Mouse (Mus musculus): Measurements from ENCODE around the gene Ribc2. TPM values are rescaled to one million over a fixed set of nuclear protein-coding genes. Genes with fewer than 3 reads are reported as not detected.

Ribc2 gene
- total and polyA plus RNA-seq, 3 experiments: not detected

GRCm38 (mm10) chr15:85135143-85135542, 3.3 kb downstream of the Ribc2 start:
- TF ChIP-seq UBTF (IDR thresholded peaks at IDR 0.05; ENCODE audit: low read depth, low read length): no peak
- peak; percentile 40; the same call in 1 of the 2 replicates for TF ChIP-seq BHLHE40 (IDR thresholded peaks at IDR 0.05; ENCODE audit: low read depth, low read length)
- no peak for DNase-seq (ENCODE audit: extremely low read depth)
- in situ Hi-C loops (cut with MboI; ENCODE audit: low pct_ligation_motif_present, low pct_unique_long_range_greater_than_20kb, low sequenced_read_pairs): no loop called here
- no peaks in the 10 kb centered on the region for H3K79me2 ChIP-seq (replicated peaks; ENCODE audit: control insufficient read depth, extremely low read depth, insufficient read depth, poor library complexity, severe bottlenecking)
- no peak overlapping the region for H3K4me3 ChIP-seq (replicated peaks in 1 of 3; ENCODE audit: low read depth in 2 of 3, low read length in 2 of 3, poor library complexity in 1 of 3)
- H3K4me2 ChIP-seq (ENCODE audit: insufficient read depth, low read depth, poor library complexity, severe bottlenecking): no peak overlapping the region
- H3K4me1 ChIP-seq (ENCODE audit: control insufficient read depth in 1 of 2, insufficient read depth in 2 of 2): peaks cover 0 to 3% of the 10 kb centered on the region in 2 experiments; a peak in 1 of 4 replicates
- no peak overlapping the region for H3K9ac ChIP-seq (ENCODE audit: insufficient read depth, low read depth)
- no peak overlapping the region for H3K27ac ChIP-seq (ENCODE audit: insufficient read depth, low read depth)
- H3K27me3 ChIP-seq (replicated peaks): peaks cover 59% of the 10 kb centered on the region
- no peaks in the 10 kb centered on the region for H3K9me3 ChIP-seq (replicated peaks; ENCODE audit: low read length)
- dilution Hi-C loops (cut with MboI; ENCODE audit: extremely low pct_ligation_motif_present, extremely low pct_unique_long_range_greater_than_20kb, low sequenced_read_pairs): no loop called here
- H3K36me3 ChIP-seq (replicated peaks in 1 of 2; ENCODE audit: control insufficient read depth in 1 of 2, insufficient read depth in 1 of 2, low read length in 1 of 2): no peaks in the 10 kb centered on the region

GRCm38 (mm10) chr15:85141290-85141689, 9.4 kb downstream of the Ribc2 start:
- H3K79me2 ChIP-seq (replicated peaks; ENCODE audit: control insufficient read depth, extremely low read depth, insufficient read depth, poor library complexity, severe bottlenecking): no peaks in the 10 kb centered on the region
- TF ChIP-seq NRF1 (IDR thresholded peaks at IDR 0.05; ENCODE audit: low read depth, low read length): no peak
- TF ChIP-seq ELF1 (IDR thresholded peaks at IDR 0.05; ENCODE audit: low read depth, low read length): no peak
- no peak for TF ChIP-seq MEF2A (IDR thresholded peaks at IDR 0.05; ENCODE audit: borderline replicate concordance, low read depth, low read length)
- dilution Hi-C loops (cut with MboI; ENCODE audit: extremely low pct_ligation_motif_present, extremely low pct_unique_long_range_greater_than_20kb, low sequenced_read_pairs) (no loop called here), in situ Hi-C loops (cut with MboI; ENCODE audit: low pct_ligation_motif_present, low pct_unique_long_range_greater_than_20kb, low sequenced_read_pairs) (no loop called here)
- no peak overlapping the region for H3K27ac ChIP-seq (ENCODE audit: insufficient read depth, low read depth)
- no peak for DNase-seq (ENCODE audit: extremely low read depth)
- H3K9ac ChIP-seq (ENCODE audit: insufficient read depth, low read depth): no peak overlapping the region
- H3K4me1 ChIP-seq (ENCODE audit: control insufficient read depth in 1 of 2, insufficient read depth in 2 of 2): no peaks in the 10 kb centered on the region
- no peaks in the 10 kb centered on the region for H3K36me3 ChIP-seq (replicated peaks in 1 of 2; ENCODE audit: control insufficient read depth in 1 of 2, insufficient read depth in 1 of 2, low read length in 1 of 2)
- peaks cover 95% of the 10 kb centered on the region for H3K27me3 ChIP-seq (replicated peaks)
- no peak overlapping the region for H3K4me3 ChIP-seq (replicated peaks in 1 of 3; ENCODE audit: low read depth in 2 of 3, low read length in 2 of 3, poor library complexity in 1 of 3)
- no peak overlapping the region for H3K4me2 ChIP-seq (ENCODE audit: insufficient read depth, low read depth, poor library complexity, severe bottlenecking)
- peaks cover 2% of the 10 kb centered on the region for H3K9me3 ChIP-seq (replicated peaks; ENCODE audit: low read length)

GRCm38 (mm10) chr15:85142441-85142840, 10.6 kb downstream of the Ribc2 start:
- H3K27ac ChIP-seq (ENCODE audit: insufficient read depth, low read depth): no peak overlapping the region
- in situ Hi-C loops (cut with MboI; ENCODE audit: low pct_ligation_motif_present, low pct_unique_long_range_greater_than_20kb, low sequenced_read_pairs): no loop called here
- TF ChIP-seq USF1 (IDR thresholded peaks at IDR 0.05; ENCODE audit: low read depth, low read length): no peak
- no peak for TF ChIP-seq TBP (conservative IDR thresholded peaks at IDR 0.05; ENCODE audit: low read depth, low read length)
- no peak for TF ChIP-seq POLR2AphosphoS2 (IDR thresholded peaks at IDR 0.05; ENCODE audit: low read depth, low read length)
- no peak for TF ChIP-seq CHD2 (IDR thresholded peaks at IDR 0.05; ENCODE audit: low read length)
- TF ChIP-seq NELFE (IDR thresholded peaks at IDR 0.05; ENCODE audit: low read depth, low read length): no peak
- no peaks in the 10 kb centered on the region for H3K4me1 ChIP-seq (ENCODE audit: control insufficient read depth in 1 of 2, insufficient read depth in 2 of 2)
- H3K9me3 ChIP-seq (replicated peaks; ENCODE audit: low read length): peaks cover 2% of the 10 kb centered on the region
- H3K4me2 ChIP-seq (ENCODE audit: insufficient read depth, low read depth, poor library complexity, severe bottlenecking): no peak overlapping the region
- no peak overlapping the region for H3K9ac ChIP-seq (ENCODE audit: insufficient read depth, low read depth)
- H3K79me2 ChIP-seq (replicated peaks; ENCODE audit: control insufficient read depth, extremely low read depth, insufficient read depth, poor library complexity, severe bottlenecking): no peaks in the 10 kb centered on the region
- H3K4me3 ChIP-seq (replicated peaks in 1 of 3; ENCODE audit: low read depth in 2 of 3, low read length in 2 of 3, poor library complexity in 1 of 3): no peak overlapping the region
- no peaks in the 10 kb centered on the region for H3K36me3 ChIP-seq (replicated peaks in 1 of 2; ENCODE audit: control insufficient read depth in 1 of 2, insufficient read depth in 1 of 2, low read length in 1 of 2)
- peaks cover 94% of the 10 kb centered on the region for H3K27me3 ChIP-seq (replicated peaks)
- dilution Hi-C loops (cut with MboI; ENCODE audit: extremely low pct_ligation_motif_present, extremely low pct_unique_long_range_greater_than_20kb, low sequenced_read_pairs): no loop called here
- no peak for DNase-seq (ENCODE audit: extremely low read depth)
